Mouse (Mus musculus): ENCODE measurements around the gene Nes.

Gene Nes

GRCm38 (mm10) chr3:88022322-88023191 lies 51.7 kb downstream of the Nes start:
- peak; percentile 69 for DNase-seq (ENCODE audit: low read depth)

- DNase-seq (ENCODE audit: low read depth) = no peak
These were observed 52.6 kb downstream of the Nes start for GRCm38 (mm10) chr3:88023192-88024074.

GRCm38 (mm10) chr3:88026823-88027222 lies 55.9 kb downstream of the Nes start:
- DNase-seq (ENCODE audit: low read depth) = no peak

- no peak for DNase-seq (ENCODE audit: low read depth)
These were observed 56.7 kb downstream of the Nes start, which contains the start of gene Hapln2 for GRCm38 (mm10) chr3:88027434-88028186. Gene Hapln2, minus strand, starts transcription at chr3:88027583.
